Mouse (Mus musculus): ENCODE data around the gene Fmnl1.

DNA sequence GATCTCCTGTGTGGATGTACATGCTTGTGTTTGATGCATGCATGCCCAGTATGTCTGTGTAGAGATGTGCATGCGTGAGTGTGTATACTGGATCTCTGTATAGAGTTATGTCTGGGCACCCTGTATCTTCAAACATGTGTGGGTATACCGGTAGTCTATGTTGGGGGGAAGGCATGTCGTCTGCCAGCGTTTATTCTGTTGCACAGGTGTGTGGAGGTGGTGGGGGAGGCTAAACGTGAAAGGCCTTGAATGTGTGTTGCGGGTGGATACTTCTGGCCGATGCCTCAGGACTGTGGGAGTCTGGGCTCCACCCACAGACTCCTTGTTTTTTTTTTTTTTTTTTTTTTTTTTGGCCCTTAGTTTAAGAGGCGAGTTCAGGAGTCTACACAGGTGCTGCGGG is 10.4 kb downstream of the Fmnl1 start:
- TF ChIP-seq POLR2A (IDR thresholded peaks at IDR 0.05; ENCODE audit: extremely low read depth, insufficient read depth, low read length) (no peak), CTCF (IDR thresholded peaks at IDR 0.05; ENCODE audit: low read depth, low read length) (no peak)

Data from liver, adult 2 months (tissue).